Mouse (Mus musculus): ENCODE results near the gene Arhgap25. TPM values are rescaled to one million over a fixed set of nuclear protein-coding genes. Genes with fewer than 3 reads are reported as not detected.

The Arhgap25 gene
- polyA plus RNA-seq, 2 experiments: 1.5 to 2.3 TPM

DNA sequence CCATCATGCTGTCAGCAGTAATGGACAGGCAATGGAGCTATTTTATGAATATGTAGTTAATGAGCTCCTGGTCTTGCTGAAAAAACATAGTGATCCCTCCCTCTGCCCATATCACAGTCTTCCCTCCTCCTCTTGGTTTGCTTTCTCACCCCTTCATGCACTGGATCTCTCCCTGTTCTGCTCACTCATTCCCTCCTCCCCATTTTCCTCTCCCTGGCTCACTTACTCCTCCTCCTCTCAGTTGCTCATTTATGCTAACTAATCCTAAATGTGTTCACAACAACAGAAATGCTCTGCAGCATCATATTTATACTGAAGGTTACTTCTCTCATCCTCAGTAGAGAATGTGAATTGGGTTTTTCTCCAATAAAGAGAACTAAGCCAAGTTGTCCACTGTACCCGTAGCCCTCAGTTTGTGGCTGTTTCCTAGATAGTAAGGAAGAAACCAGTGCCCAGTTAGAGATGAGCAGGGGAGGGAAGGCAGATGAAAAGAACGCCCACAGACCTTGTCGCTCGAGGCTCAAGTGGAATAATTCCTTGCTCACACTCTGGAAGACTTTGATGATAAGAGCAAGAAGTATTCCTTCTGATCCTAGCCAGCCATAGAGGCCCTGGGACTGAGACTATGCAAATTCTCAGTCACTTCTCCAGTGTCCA lies 15.2 kb downstream of the Arhgap25 start:
- Histone ChIP-seq H3K36me3 (replicated peaks; ENCODE audit: control insufficient read depth, insufficient read depth, low read depth) (no peaks in the 10 kb centered on the region), H3K9ac (replicated peaks) (no peak overlapping the region), H3K27me3 (ENCODE audit: control insufficient read depth, insufficient read depth, low read length) (no peaks in the 10 kb centered on the region), H3K4me3 (ENCODE audit: insufficient read depth in 1 of 2, low read depth in 2 of 2, low read length in 2 of 2) (no peak overlapping the region), H3K4me1 (replicated peaks; ENCODE audit: control insufficient read depth in 2 of 2, insufficient read depth in 2 of 2, low read length in 1 of 2) (0 out of 4 replicates have a peak, but pooled peaks cover 0 to 2% of the 10 kb centered on the region in 2 experiments), H3K9me3 (ENCODE audit: control insufficient read depth, low read length) (no peaks in the 10 kb centered on the region), H3K27ac (no peak overlapping the region), H3K4me2 (ENCODE audit: low read depth) (no peak overlapping the region)
- no peak for TF ChIP-seq EP300 (IDR thresholded peaks at IDR 0.05; ENCODE audit: low read depth)
- no peak for TF ChIP-seq CTCF (IDR thresholded peaks at IDR 0.05; ENCODE audit: low read depth)
- ATAC-seq (ENCODE audit: insufficient read depth) (no peak), DNase-seq (ENCODE audit: low read depth in 3 of 3, low spot score in 3 of 3) (no peak)
- WGBS (ENCODE audit: insufficient replicate concordance): 70% methylated on average over 4 of the region's 4 CpGs

GRCm38 (mm10) chr6:87514321-87514720 lies 18.7 kb downstream of the Arhgap25 start:
- TF ChIP-seq CTCF (IDR thresholded peaks at IDR 0.05; ENCODE audit: low read depth) (no peak), EP300 (IDR thresholded peaks at IDR 0.05; ENCODE audit: low read depth) (no peak)
- no peaks in the 10 kb centered on the region for H3K36me3 ChIP-seq (replicated peaks; ENCODE audit: control insufficient read depth, insufficient read depth, low read depth)
- DNase-seq (ENCODE audit: low read depth in 3 of 3, low spot score in 3 of 3): no peak
- WGBS (ENCODE audit: insufficient replicate concordance): 45% methylated on average over 4 of the region's 4 CpGs
- no peak for ATAC-seq (ENCODE audit: insufficient read depth)
- H3K4me3 ChIP-seq (ENCODE audit: insufficient read depth in 1 of 2, low read depth in 2 of 2, low read length in 2 of 2): no peak overlapping the region
- H3K27me3 ChIP-seq (ENCODE audit: control insufficient read depth, insufficient read depth, low read length): no peaks in the 10 kb centered on the region
- no peaks in the 10 kb centered on the region for H3K4me1 ChIP-seq (replicated peaks; ENCODE audit: control insufficient read depth in 2 of 2, insufficient read depth in 2 of 2, low read length in 1 of 2)
- H3K9ac ChIP-seq (replicated peaks): no peak overlapping the region
- no peaks in the 10 kb centered on the region for H3K9me3 ChIP-seq (ENCODE audit: control insufficient read depth, low read length)
- no peak overlapping the region for H3K4me2 ChIP-seq (ENCODE audit: low read depth)
- no peak overlapping the region for H3K27ac ChIP-seq

DNA sequence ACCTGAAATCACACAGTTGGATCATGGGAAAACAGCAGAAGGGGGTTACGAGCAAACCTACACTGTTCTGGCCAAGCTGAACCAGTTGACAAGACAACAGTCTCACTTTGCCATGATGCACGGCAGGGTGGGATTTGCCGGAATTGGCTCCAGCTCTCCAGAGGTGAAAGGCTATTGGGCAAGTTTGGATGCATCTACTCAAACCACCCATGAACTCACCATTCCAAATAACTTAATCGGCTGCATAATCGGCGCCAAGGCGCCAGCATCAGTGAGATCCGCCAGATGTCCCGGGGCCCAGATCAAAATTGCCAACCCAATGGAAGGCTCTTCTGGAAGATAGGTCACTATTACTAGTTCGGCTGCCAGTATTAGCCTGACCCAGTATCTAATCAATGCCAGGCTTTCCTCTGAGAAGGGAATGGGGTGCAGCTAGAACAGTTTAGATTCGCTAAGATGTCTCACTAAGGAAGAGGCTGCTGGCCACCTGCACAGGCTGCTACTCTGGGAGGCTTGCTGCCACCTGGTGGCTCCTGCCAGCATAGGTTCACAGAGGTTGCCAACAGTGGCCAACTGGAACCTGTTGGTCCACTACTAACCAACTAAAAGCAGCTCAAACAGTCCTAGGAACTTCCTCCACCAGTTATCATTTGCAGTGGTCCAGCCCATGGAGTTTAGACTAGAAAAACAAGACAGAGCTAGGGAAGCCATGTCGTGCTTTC lies 19.9 kb downstream of the Arhgap25 start:
- ATAC-seq (ENCODE audit: insufficient read depth) (no peak), DNase-seq (ENCODE audit: low read depth in 3 of 3, low spot score in 3 of 3) (no peak)
- no peaks in the 10 kb centered on the region for H3K4me1 ChIP-seq (replicated peaks; ENCODE audit: control insufficient read depth in 2 of 2, insufficient read depth in 2 of 2, low read length in 1 of 2)
- 61% methylated on average over 12 of the region's 12 CpGs for WGBS (ENCODE audit: insufficient replicate concordance)
- H3K27me3 ChIP-seq (ENCODE audit: control insufficient read depth, insufficient read depth, low read length): no peaks in the 10 kb centered on the region
- H3K4me2 ChIP-seq (ENCODE audit: low read depth): no peak overlapping the region
- H3K36me3 ChIP-seq (replicated peaks; ENCODE audit: control insufficient read depth, insufficient read depth, low read depth): no peaks in the 10 kb centered on the region
- TF ChIP-seq EP300 (IDR thresholded peaks at IDR 0.05; ENCODE audit: low read depth) (no peak), CTCF (IDR thresholded peaks at IDR 0.05; ENCODE audit: low read depth) (peak; percentile 93)
- no peak overlapping the region for H3K27ac ChIP-seq
- H3K4me3 ChIP-seq (ENCODE audit: insufficient read depth in 1 of 2, low read depth in 2 of 2, low read length in 2 of 2): no peak overlapping the region
- H3K9me3 ChIP-seq (ENCODE audit: control insufficient read depth, low read length): no peaks in the 10 kb centered on the region
- no peak overlapping the region for H3K9ac ChIP-seq (replicated peaks)

- no peak for ATAC-seq (ENCODE audit: insufficient read depth)
- no peak overlapping the region for H3K27ac ChIP-seq
- H3K9ac ChIP-seq (replicated peaks): no peak overlapping the region
- H3K36me3 ChIP-seq (replicated peaks; ENCODE audit: control insufficient read depth, insufficient read depth, low read depth): no peaks in the 10 kb centered on the region
- H3K4me2 ChIP-seq (ENCODE audit: low read depth): no peak overlapping the region
- H3K9me3 ChIP-seq (ENCODE audit: control insufficient read depth, low read length): no peaks in the 10 kb centered on the region
- no peaks in the 10 kb centered on the region for H3K27me3 ChIP-seq (ENCODE audit: control insufficient read depth, insufficient read depth, low read length)
- no peaks in the 10 kb centered on the region for H3K4me1 ChIP-seq (replicated peaks; ENCODE audit: control insufficient read depth in 2 of 2, insufficient read depth in 2 of 2, low read length in 1 of 2)
- no peak for TF ChIP-seq EP300 (IDR thresholded peaks at IDR 0.05; ENCODE audit: low read depth)
- TF ChIP-seq CTCF (IDR thresholded peaks at IDR 0.05; ENCODE audit: low read depth): no peak
- no peak for DNase-seq (ENCODE audit: low read depth in 3 of 3, low spot score in 3 of 3)
- no peak overlapping the region for H3K4me3 ChIP-seq (ENCODE audit: insufficient read depth in 1 of 2, low read depth in 2 of 2, low read length in 2 of 2)
- WGBS (ENCODE audit: insufficient replicate concordance): 35% methylated on average over 4 of the region's 4 CpGs
Measured at GRCm38 (mm10) chr6:87510999-87511398, 22.1 kb downstream of the Arhgap25 start.

DNA sequence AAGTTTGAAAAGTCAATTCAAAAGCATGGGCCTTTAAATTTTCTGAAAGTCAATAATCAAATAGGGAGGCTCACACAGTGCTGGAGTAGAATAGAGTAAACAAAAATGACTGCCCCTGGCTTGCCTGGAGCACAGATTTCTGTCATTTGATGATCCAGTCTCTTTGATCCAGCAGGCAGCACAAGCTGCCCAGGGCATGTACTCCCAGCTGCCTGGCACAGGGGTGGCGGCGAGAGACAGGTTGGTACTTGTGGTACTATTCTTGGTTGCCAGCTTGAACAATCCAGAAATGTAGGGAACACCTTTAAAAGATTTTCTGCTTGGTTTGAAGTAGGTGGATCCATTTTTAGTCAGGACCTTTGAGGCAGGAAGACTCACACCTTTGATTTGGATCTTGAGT lies 23.3 kb downstream of the Arhgap25 start:
- ATAC-seq (ENCODE audit: insufficient read depth) (no peak), DNase-seq (ENCODE audit: low read depth in 3 of 3, low spot score in 3 of 3) (no peak)
- Histone ChIP-seq H3K9ac (replicated peaks) (no peak overlapping the region), H3K36me3 (replicated peaks; ENCODE audit: control insufficient read depth, insufficient read depth, low read depth) (no peaks in the 10 kb centered on the region), H3K4me1 (replicated peaks; ENCODE audit: control insufficient read depth in 2 of 2, insufficient read depth in 2 of 2, low read length in 1 of 2) (no peaks in the 10 kb centered on the region), H3K4me3 (ENCODE audit: insufficient read depth in 1 of 2, low read depth in 2 of 2, low read length in 2 of 2) (no peak overlapping the region), H3K27me3 (ENCODE audit: control insufficient read depth, insufficient read depth, low read length) (no peaks in the 10 kb centered on the region), H3K9me3 (ENCODE audit: control insufficient read depth, low read length) (no peaks in the 10 kb centered on the region), H3K4me2 (ENCODE audit: low read depth) (no peak overlapping the region), H3K27ac (no peak overlapping the region)
- TF ChIP-seq CTCF (IDR thresholded peaks at IDR 0.05; ENCODE audit: low read depth) (no peak), EP300 (IDR thresholded peaks at IDR 0.05; ENCODE audit: low read depth) (no peak)
- WGBS (ENCODE audit: insufficient replicate concordance): 69% methylated on average over 2 of the region's 2 CpGs
